Mouse (Mus musculus) brain, embryonic 14.5 days (tissue): ENCODE data around the gene Lce1f. TPM values are rescaled to one million over a fixed set of nuclear protein-coding genes. Genes with fewer than 3 reads are reported as not detected.
"Not testable (repeated sequence)": the region's sequence is repeated elsewhere in the genome, so short reads cannot be mapped to it uniquely, and the experiment has no call there.

ENCODE experiments used
- DNase-seq: peaks from one replicate; pipeline ENCODE4 v3.0.0-alpha.2; 2011; ENCODE audit warnings: low read depth
- CTCF ChIP-seq: fragments of 200-500 bp; IDR thresholded peaks from 2 replicates; pipeline ENCODE4 v1.5.1; 2012; ENCODE audit warnings: inconsistent platforms, mild to moderate bottlenecking, moderate library complexity, borderline replicate concordance; ENCODE audit not compliant: insufficient read depth, insufficient read length; ENCODE audit errors: extremely low read depth
- POLR2A ChIP-seq: fragments of 200-500 bp; IDR thresholded peaks from 2 replicates; pipeline ENCODE4 v1.6.1; 2012; ENCODE audit warnings: mild to moderate bottlenecking, inconsistent platforms, borderline replicate concordance; ENCODE audit not compliant: poor library complexity, insufficient read depth, insufficient read length, severe bottlenecking; ENCODE audit errors: extremely low read depth
- polyA plus RNA-seq: library from polyadenylated mRNA; depleted of rRNA; stranded (reverse); fragments of >200 nt; gene quantifications from 2 replicates; pipeline ENCODE4 v1.2.3, GENCODE M21; 2012; rRNA removed

The Lce1f gene
- not detected in 2 replicates for polyA plus RNA-seq

DNA sequence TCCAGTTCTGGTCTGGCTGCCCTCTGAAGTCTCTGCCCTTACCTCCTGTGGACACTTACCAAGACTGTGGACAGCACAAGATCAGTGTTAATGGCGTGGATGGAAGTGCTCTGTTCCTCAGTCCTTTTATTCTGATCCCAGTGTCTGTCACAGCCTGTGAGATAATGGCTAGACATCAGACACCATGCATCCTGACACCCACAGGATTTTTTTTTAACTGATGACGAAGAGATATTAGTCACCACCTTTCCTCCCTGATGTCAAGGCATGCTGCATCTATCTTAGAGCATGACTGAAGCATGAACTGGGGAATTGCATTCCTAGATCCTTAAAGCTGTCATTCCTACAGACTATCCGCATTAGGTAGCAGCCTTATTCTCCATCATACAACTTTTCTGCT, at the start of gene Lce1f:
TSS of gene Lce1f (minus strand) at position 101 of the 400 bp plus-strand sequence.
- TF ChIP-seq POLR2A (no peak), CTCF (no peak)

DNA sequence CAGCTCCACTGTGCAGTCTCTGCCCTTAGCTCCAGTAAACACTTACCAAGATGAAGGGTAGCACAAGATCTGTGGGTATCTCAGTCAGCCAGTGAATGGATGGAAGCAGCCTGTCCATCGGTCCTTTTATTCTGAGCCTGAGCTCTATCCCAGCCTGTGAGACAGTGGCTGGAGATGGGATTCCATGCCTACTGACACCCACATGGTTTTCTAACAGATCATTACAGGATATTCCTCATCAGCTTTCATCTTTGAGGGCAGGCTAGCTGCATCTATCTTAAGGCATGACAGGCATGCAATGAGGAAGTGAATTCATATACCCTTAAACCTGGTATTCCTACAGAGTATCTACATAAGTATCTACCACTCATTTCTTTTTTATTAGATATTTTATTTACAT, 44.8 kb upstream of the Lce1f start, which contains the start of gene Lce1h:
TSS of gene Lce1h (minus strand) at position 101 of the 400 bp plus-strand sequence.
- TF ChIP-seq POLR2A (no peak), CTCF (no peak)
- DNase-seq = no peak

More for the DNA sequence above, at the start of gene Lce1f:
- DNase-seq = no peak

DNA sequence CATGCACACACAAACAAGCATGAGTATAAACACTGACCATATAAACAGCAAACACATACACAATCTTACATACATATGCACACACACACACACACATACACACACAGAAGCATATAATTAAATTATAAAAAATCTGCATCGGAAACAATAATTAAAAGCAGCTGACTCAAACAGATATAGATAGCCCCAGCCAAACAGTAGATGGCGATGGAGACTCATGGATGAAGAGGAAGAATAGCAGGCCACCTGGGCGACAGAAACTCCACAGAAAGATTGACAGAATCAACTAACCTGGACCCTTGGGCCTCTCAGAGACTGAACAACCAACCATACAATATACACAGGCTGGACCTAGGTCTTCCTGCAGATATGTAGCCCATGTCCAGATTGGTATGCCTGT, 33.0 kb upstream of the Lce1f start:
- TF ChIP-seq CTCF (no peak), POLR2A (no peak)
- peak; percentile 13 for DNase-seq

DNA sequence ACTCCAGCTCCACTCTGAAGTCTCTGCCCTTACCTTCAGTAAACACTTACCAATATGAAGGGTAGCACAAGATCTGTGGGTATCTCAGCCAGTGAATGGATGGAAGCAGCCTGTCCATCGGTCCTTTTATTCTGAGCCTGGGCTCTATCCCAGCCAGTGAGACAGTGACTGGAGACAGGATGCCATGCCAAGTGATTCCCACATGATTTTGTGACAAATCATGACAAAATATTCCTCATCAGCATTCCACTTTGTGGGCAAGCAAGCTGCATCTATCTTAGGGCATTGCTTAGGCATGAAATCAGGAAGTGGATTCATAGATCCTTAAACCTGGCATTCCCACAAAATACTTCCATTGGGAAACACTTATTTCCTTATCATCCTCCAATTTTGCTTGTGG, 32.1 kb upstream of the Lce1f start, which contains the start of gene Lce1g:
TSS of gene Lce1g (minus strand) at position 101 of the 400 bp plus-strand sequence.
- TF ChIP-seq POLR2A (no peak), CTCF (no peak)
- DNase-seq = no peak

DNA sequence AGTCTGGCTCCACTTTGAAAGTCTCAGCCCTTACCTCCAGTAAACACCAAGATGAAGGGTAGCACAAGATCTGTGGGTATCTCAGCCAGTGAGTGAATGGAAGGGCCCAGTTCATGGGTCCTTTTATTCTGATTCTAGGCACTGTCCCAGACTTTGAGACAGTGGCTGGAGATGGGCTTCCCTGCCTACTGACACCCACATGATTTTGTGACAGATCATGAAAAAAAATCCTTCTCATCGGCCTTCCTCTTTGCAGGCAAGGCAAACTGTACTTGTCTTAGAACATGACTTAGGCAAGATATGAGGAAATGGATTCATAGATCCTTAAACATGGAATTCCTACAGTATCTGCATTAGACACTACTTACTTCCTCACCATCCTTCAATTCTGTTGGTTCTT, 18.8 kb upstream of the Lce1f start, which contains the start of gene Gm38119:
TSS of gene Gm38119 (minus strand) at position 101 of the 400 bp plus-strand sequence.
- no peak for TF ChIP-seq CTCF
- no peak for TF ChIP-seq POLR2A
- DNase-seq = no peak

- no peak for TF ChIP-seq POLR2A
- TF ChIP-seq CTCF = no peak
- DNase-seq = no peak
These were observed 2.5 kb upstream of the Lce1f start for GRCm38 (mm10) chr3:92722631-92723030.

- TF ChIP-seq CTCF (no peak), POLR2A (no peak)
- peak; percentile 1 for DNase-seq
These were observed 5.0 kb downstream of the Lce1f start for GRCm38 (mm10) chr3:92715122-92715521.

GRCm38 (mm10) chr3:92708974-92709373, 11.2 kb downstream of the Lce1f start, which contains the start of gene Lce1e:
Lce1e (minus strand) TSS chr3:92709074.
- no peak for DNase-seq

GRCm38 (mm10) chr3:92694613-92695012, 25.5 kb downstream of the Lce1f start:
- no peak for TF ChIP-seq CTCF
- TF ChIP-seq POLR2A = no peak

More at GRCm38 (mm10) chr3:92708974-92709373, 11.2 kb downstream of the Lce1f start, which contains the start of gene Lce1e:
- no peak for TF ChIP-seq CTCF
- TF ChIP-seq POLR2A = no peak

GRCm38 (mm10) chr3:92691688-92692087, 28.5 kb downstream of the Lce1f start:
- no peak for DNase-seq
- TF ChIP-seq POLR2A (no peak), CTCF (no peak)

More at GRCm38 (mm10) chr3:92694613-92695012, 25.5 kb downstream of the Lce1f start:
- DNase-seq = no peak

DNA sequence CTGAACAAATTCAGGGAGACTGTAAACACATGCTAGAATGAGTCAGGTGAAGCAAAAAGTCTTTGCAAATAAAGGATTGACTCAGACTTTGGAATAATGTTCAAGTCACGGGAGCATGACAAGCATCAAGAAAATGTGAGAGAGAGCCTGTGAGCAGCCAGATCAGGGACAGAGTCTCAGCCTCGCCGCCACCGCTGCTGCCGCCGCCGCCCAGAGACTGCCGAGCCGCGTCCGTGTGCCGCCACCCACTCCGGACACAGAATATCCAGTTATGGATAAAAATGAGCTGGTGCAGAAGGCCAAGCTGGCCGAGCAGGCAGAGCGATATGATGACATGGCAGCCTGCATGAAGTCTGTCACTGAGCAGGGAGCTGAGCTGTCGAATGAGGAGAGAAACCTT, 31.0 kb downstream of the Lce1f start:
- DNase-seq = not testable (repeated sequence)

- TF ChIP-seq POLR2A = no peak
- no peak for TF ChIP-seq CTCF
- no peak for DNase-seq
These were observed 33.0 kb downstream of the Lce1f start, which contains the start of gene Lce1d for GRCm38 (mm10) chr3:92687110-92687509. Lce1d (minus strand) TSS chr3:92687210.
